Mouse (Mus musculus) forebrain, embryonic 14.5 days (tissue): ENCODE results near the gene Eloa. TPM values are rescaled to one million over a fixed set of nuclear protein-coding genes. Genes with fewer than 3 reads are reported as not detected.
A peak's percentile ranks its signal among the peaks of the same experiment; 100 is the strongest.

ENCODE experiments used
- ATAC-seq: fragments of 200-750 bp; cut with Nextera tagmentation; 2 replicates; pipeline ENCODE4 v1.8.0; 2017; ENCODE audit warnings: mild to moderate bottlenecking, moderate library complexity
- DNase-seq: peaks from one replicate; pipeline ENCODE4 v3.0.0-alpha.2; 2015; ENCODE audit warnings: low spot score
- H3K27ac ChIP-seq: fragments of 300-500 bp; sonication (generic); 2 replicates; pipeline ENCODE4 v1.5.1; 2014; ENCODE audit warnings: low read depth, mild to moderate bottlenecking, control low read depth, low read length, moderate library complexity
- H3K27me3 ChIP-seq: fragments of 300-500 bp; sonication (generic); replicated peaks from 2 replicates; pipeline ENCODE4 v1.6.1; 2014; ENCODE audit warnings: low read length, control low read depth, mixed read lengths; ENCODE audit not compliant: control insufficient read depth, insufficient read depth
- H3K36me3 ChIP-seq: fragments of 300-500 bp; sonication (generic); 2 replicates; pipeline ENCODE4 v1.6.1; 2014; ENCODE audit warnings: low read length, control low read depth; ENCODE audit not compliant: control insufficient read depth, insufficient read depth
- H3K4me1 ChIP-seq: fragments of 300-500 bp; sonication (generic); 2 replicates; pipeline ENCODE4 v1.6.1; 2014; ENCODE audit warnings: antibody characterized with exemption, low read length, control low read depth; ENCODE audit not compliant: control insufficient read depth, insufficient read depth
- H3K4me2 ChIP-seq: fragments of 300-500 bp; sonication (generic); 2 replicates; pipeline ENCODE4 v1.6.1; 2014; ENCODE audit warnings: mild to moderate bottlenecking, control low read depth, low read length
- H3K4me3 ChIP-seq: fragments of 300-500 bp; sonication (generic); 2 replicates; pipeline ENCODE4 v1.5.1; 2014; ENCODE audit warnings: low read depth, low read length, control low read depth
- H3K9ac ChIP-seq: fragments of 300-500 bp; sonication (generic); 2 replicates; pipeline ENCODE4 v1.6.1; 2014; ENCODE audit warnings: mild to moderate bottlenecking, low read length, control low read depth, moderate library complexity
- H3K9me3 ChIP-seq: fragments of 300-500 bp; sonication (generic); replicated peaks from 2 replicates; pipeline ENCODE4 v1.6.1; 2016; ENCODE audit warnings: low read length, control low read depth, mixed read lengths; ENCODE audit not compliant: control insufficient read depth
- WGBS: fragments of 180-500 bp; shearing (Covaris S2); extraction: QIAGEN DNeasy Blood & Tissue Kit; methylation state at CpG from one replicate; pipeline ENCODE4 v1.1.7; 2014; 5-methylcytosine and 5-hydroxymethylcytosine counted together
- polyA plus RNA-seq: library from polyadenylated mRNA; unstranded; fragments of >200 nt; fragmentation: Nextera tagmentation; extraction: Ambion mirVana; gene quantifications from 2 replicates; pipeline ENCODE4 v1.2.1, GENCODE M21; 2014

The Eloa gene
- polyA plus RNA-seq, 1 experiment from 2014 or later: 33.7 TPM

GRCm38 (mm10) chr4:136045091-136045490, 23.5 kb upstream of the Eloa start:
- 92% methylated on average over 5 of the region's 5 CpGs for WGBS

GRCm38 (mm10) chr4:136043784-136044400, 22.3 kb upstream of the Eloa start:
- Histone ChIP-seq H3K36me3 (peaks cover 39% of the 10 kb centered on the region), H3K9me3 (no peaks in the 10 kb centered on the region), H3K4me1 (no peaks in the 10 kb centered on the region), H3K9ac (no peak overlapping the region), H3K4me2 (no peak overlapping the region), H3K27me3 (no peaks in the 10 kb centered on the region), H3K27ac (no peak overlapping the region), H3K4me3 (no peak overlapping the region)
- WGBS: 84% methylated on average over 6 of the region's 6 CpGs
- DNase-seq (no peak), ATAC-seq (no peak)

More at GRCm38 (mm10) chr4:136045091-136045490, 23.5 kb upstream of the Eloa start:
- H3K9me3 ChIP-seq: no peaks in the 10 kb centered on the region
- no peak overlapping the region for H3K9ac ChIP-seq
- H3K36me3 ChIP-seq: peaks cover 51% of the 10 kb centered on the region
- no peak overlapping the region for H3K4me2 ChIP-seq
- H3K4me1 ChIP-seq: no peaks in the 10 kb centered on the region
- no peak overlapping the region for H3K4me3 ChIP-seq
- ATAC-seq (no peak), DNase-seq (no peak)
- no peaks in the 10 kb centered on the region for H3K27me3 ChIP-seq
- H3K27ac ChIP-seq: no peak overlapping the region

GRCm38 (mm10) chr4:136035078-136035477, 13.5 kb upstream of the Eloa start:
- Histone ChIP-seq H3K4me2 (no peak overlapping the region), H3K4me1 (peaks cover 3% of the 10 kb centered on the region; the same call in 1 of the 2 replicates), H3K27ac (no peak overlapping the region), H3K4me3 (no peak overlapping the region), H3K36me3 (no peaks in the 10 kb centered on the region), H3K27me3 (no peaks in the 10 kb centered on the region), H3K9me3 (no peaks in the 10 kb centered on the region), H3K9ac (no peak overlapping the region)
- ATAC-seq (no peak), DNase-seq (no peak)
- 82% methylated on average over 4 of the region's 4 CpGs for WGBS

GRCm38 (mm10) chr4:136033231-136033630, 11.7 kb upstream of the Eloa start:
- no peaks in the 10 kb centered on the region for H3K27me3 ChIP-seq
- no peak overlapping the region for H3K4me2 ChIP-seq
- H3K4me3 ChIP-seq: no peak overlapping the region
- H3K4me1 ChIP-seq: peaks cover 3% of the 10 kb centered on the region; the same call in 1 of the 2 replicates
- H3K36me3 ChIP-seq: no peaks in the 10 kb centered on the region
- ATAC-seq: no peak
- WGBS: 93% methylated on average over 1 of the region's 1 CpGs
- H3K9ac ChIP-seq: no peak overlapping the region
- H3K9me3 ChIP-seq: no peaks in the 10 kb centered on the region
- no peak overlapping the region for H3K27ac ChIP-seq
- DNase-seq: no peak

GRCm38 (mm10) chr4:136030968-136031909, 9.7 kb upstream of the Eloa start:
- H3K36me3 ChIP-seq: no peaks in the 10 kb centered on the region
- peaks cover 3% of the 10 kb centered on the region; the same call in 1 of the 2 replicates for H3K4me1 ChIP-seq
- H3K4me3 ChIP-seq: no peak overlapping the region
- no peaks in the 10 kb centered on the region for H3K27me3 ChIP-seq
- H3K9ac ChIP-seq: 0 out of 2 replicates have a peak overlapping the region, but pooled peaks have one; percentile 21
- no peak overlapping the region for H3K27ac ChIP-seq
- H3K4me2 ChIP-seq: no peak overlapping the region
- DNase-seq (no peak), ATAC-seq (no peak)
- no peaks in the 10 kb centered on the region for H3K9me3 ChIP-seq
- WGBS: 4% methylated on average over 8 of the region's 8 CpGs

- H3K4me3 ChIP-seq: no peak overlapping the region
- no peaks in the 10 kb centered on the region for H3K36me3 ChIP-seq
- DNase-seq: no peak
- no peak for ATAC-seq
- 88% methylated on average over 5 of the region's 5 CpGs for WGBS
- no peak overlapping the region for H3K9ac ChIP-seq
- no peak overlapping the region for H3K4me2 ChIP-seq
- H3K27me3 ChIP-seq: no peaks in the 10 kb centered on the region
- peaks cover 3% of the 10 kb centered on the region; the same call in 1 of the 2 replicates for H3K4me1 ChIP-seq
- H3K9me3 ChIP-seq: no peaks in the 10 kb centered on the region
- no peak overlapping the region for H3K27ac ChIP-seq
Observed at GRCm38 (mm10) chr4:136028689-136029088, 7.1 kb upstream of the Eloa start.

GRCm38 (mm10) chr4:136028132-136028564, 6.6 kb upstream of the Eloa start:
- WGBS: 85% methylated on average over 19 of the region's 19 CpGs
- Histone ChIP-seq H3K27me3 (no peaks in the 10 kb centered on the region), H3K36me3 (no peaks in the 10 kb centered on the region), H3K4me1 (peaks cover 3% of the 10 kb centered on the region; the same call in 1 of the 2 replicates), H3K27ac (no peak overlapping the region), H3K9me3 (no peaks in the 10 kb centered on the region), H3K4me2 (no peak overlapping the region), H3K4me3 (no peak overlapping the region), H3K9ac (no peak overlapping the region)
- ATAC-seq (no peak), DNase-seq (no peak)

GRCm38 (mm10) chr4:136027416-136028131, 6.0 kb upstream of the Eloa start:
- Histone ChIP-seq H3K9me3 (no peaks in the 10 kb centered on the region), H3K4me3 (no peak overlapping the region), H3K36me3 (no peaks in the 10 kb centered on the region), H3K9ac (no peak overlapping the region), H3K4me1 (peaks cover 3% of the 10 kb centered on the region; the same call in 1 of the 2 replicates), H3K27ac (no peak overlapping the region), H3K27me3 (no peaks in the 10 kb centered on the region), H3K4me2 (no peak overlapping the region)
- no peak for ATAC-seq
- 82% methylated on average over 8 of the region's 8 CpGs for WGBS
- DNase-seq: no peak
